Mouse (Mus musculus) intestine, postnatal 0 days (tissue): ENCODE data around the gene Zfp777. TPM values are rescaled to one million over a fixed set of nuclear protein-coding genes. Genes with fewer than 3 reads are reported as not detected.

Experiments used
- ATAC-seq: fragments of 200-750 bp; cut with Nextera tagmentation; 2 replicates; pipeline ENCODE4 v1.8.0; 2017; ENCODE audit warnings: mild to moderate bottlenecking, moderate TSS enrichment, moderate library complexity
- H3K27ac ChIP-seq: fragments of 300-500 bp; sonication (generic); 2 replicates; pipeline ENCODE4 v1.5.1; 2014; ENCODE audit warnings: mild to moderate bottlenecking, low read depth, low read length, moderate library complexity
- H3K27me3 ChIP-seq: fragments of 300-500 bp; sonication (generic); replicated peaks from 2 replicates; pipeline ENCODE4 v1.6.1; 2014; ENCODE audit warnings: low read length, mixed read lengths; ENCODE audit not compliant: control insufficient read depth, insufficient read depth
- H3K36me3 ChIP-seq: fragments of 300-500 bp; sonication (generic); 2 replicates; pipeline ENCODE4 v1.6.1; 2014; ENCODE audit warnings: mild to moderate bottlenecking, moderate library complexity; ENCODE audit not compliant: control insufficient read depth, insufficient read depth
- H3K4me1 ChIP-seq: fragments of 300-500 bp; sonication (generic); replicated peaks from 2 replicates; pipeline ENCODE4 v1.6.1; 2014; ENCODE audit warnings: antibody characterized with exemption, low read length, mixed read lengths; ENCODE audit not compliant: control insufficient read depth, insufficient read depth
- H3K4me2 ChIP-seq: fragments of 300-500 bp; sonication (generic); replicated peaks from 2 replicates; pipeline ENCODE4 v1.6.1; 2014; ENCODE audit warnings: low read depth, mild to moderate bottlenecking, moderate library complexity
- H3K4me3 ChIP-seq: fragments of 300-500 bp; sonication (generic); 2 replicates; pipeline ENCODE4 v1.5.1; 2014; ENCODE audit warnings: low read depth, low read length
- H3K9ac ChIP-seq: fragments of 300-500 bp; sonication (generic); 2 replicates; pipeline ENCODE4 v1.6.1; 2014; ENCODE audit warnings: mild to moderate bottlenecking, low read depth, low read length
- H3K9me3 ChIP-seq: fragments of 300-500 bp; sonication (generic); 2 replicates; pipeline ENCODE4 v1.6.1; 2016; ENCODE audit warnings: mixed run types; ENCODE audit not compliant: control insufficient read depth
- CTCF ChIP-seq: sonication (generic); IDR thresholded peaks from 2 replicates; pipeline ENCODE4 v1.5.1; 2016; ENCODE audit warnings: low read depth, mild to moderate bottlenecking, control low read depth, antibody characterized with exemption, moderate library complexity
- WGBS: fragments of 180-500 bp; shearing (Covaris S2); extraction: QIAGEN DNeasy Blood & Tissue Kit; methylation state at CpG from one replicate; pipeline ENCODE4 v1.1.7; 2014; 5-methylcytosine and 5-hydroxymethylcytosine counted together
- polyA plus RNA-seq: library from polyadenylated mRNA; unstranded; fragments of >200 nt; fragmentation: Nextera tagmentation; extraction: Ambion mirVana; gene quantifications from 2 replicates; pipeline ENCODE4 v1.2.1, GENCODE M21; 2015

The Zfp777 gene
- polyA plus RNA-seq, 1 experiment from 2014 or later = 3.1 TPM

GRCm38 (mm10) chr6:48060895-48061294, 12.2 kb upstream of the Zfp777 start:
- no peak for TF ChIP-seq CTCF
- H3K4me3 ChIP-seq = no peak overlapping the region
- H3K9ac ChIP-seq = no peak overlapping the region
- H3K27me3 ChIP-seq = no peaks in the 10 kb centered on the region
- H3K27ac ChIP-seq = no peak overlapping the region
- no peaks in the 10 kb centered on the region for H3K4me1 ChIP-seq
- no peak overlapping the region for H3K4me2 ChIP-seq
- H3K9me3 ChIP-seq = no peaks in the 10 kb centered on the region
- ATAC-seq = no peak
- WGBS = 91% methylated on average over 1 of the region's 1 CpGs
- peaks cover 32% of the 10 kb centered on the region for H3K36me3 ChIP-seq

DNA sequence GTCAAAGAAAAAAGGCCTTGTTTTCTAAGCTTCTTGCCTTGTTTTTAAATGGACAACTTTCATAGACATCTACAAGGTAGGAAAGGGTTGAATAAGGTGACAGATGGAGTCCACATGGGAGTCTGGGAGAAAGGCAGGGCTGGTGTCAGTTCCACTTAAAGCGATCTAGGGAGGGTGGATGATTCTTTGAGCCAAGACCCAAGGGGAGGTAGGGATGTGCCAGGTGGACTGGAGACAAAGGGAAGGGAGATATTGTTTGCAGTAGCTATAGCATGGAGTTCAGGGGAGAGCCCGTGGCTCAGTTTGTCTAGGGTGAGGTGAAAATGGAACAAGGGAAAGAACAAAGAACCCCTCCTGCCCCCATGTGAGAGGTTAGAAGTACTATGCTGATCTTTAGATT, 11.7 kb upstream of the Zfp777 start:
- no peak for ATAC-seq
- 72% methylated on average over 2 of the region's 2 CpGs for WGBS
- H3K27me3 ChIP-seq = no peaks in the 10 kb centered on the region
- no peaks in the 10 kb centered on the region for H3K4me1 ChIP-seq
- TF ChIP-seq CTCF = no peak
- H3K27ac ChIP-seq = no peak overlapping the region
- no peak overlapping the region for H3K4me3 ChIP-seq
- H3K9ac ChIP-seq = no peak overlapping the region
- no peaks in the 10 kb centered on the region for H3K9me3 ChIP-seq
- no peak overlapping the region for H3K4me2 ChIP-seq
- H3K36me3 ChIP-seq = peaks cover 27% of the 10 kb centered on the region

- H3K4me3 ChIP-seq = no peak overlapping the region
- no peaks in the 10 kb centered on the region for H3K9me3 ChIP-seq
- H3K36me3 ChIP-seq = no peaks in the 10 kb centered on the region
- no peak overlapping the region for H3K4me2 ChIP-seq
- H3K27me3 ChIP-seq = no peaks in the 10 kb centered on the region
- H3K27ac ChIP-seq = no peak overlapping the region
- no peak for ATAC-seq
- WGBS = 89% methylated on average over 6 of the region's 6 CpGs
- no peak for TF ChIP-seq CTCF
- H3K9ac ChIP-seq = no peak overlapping the region
- no peaks in the 10 kb centered on the region for H3K4me1 ChIP-seq
These were observed 3.4 kb upstream of the Zfp777 start for GRCm38 (mm10) chr6:48052136-48052535.

DNA sequence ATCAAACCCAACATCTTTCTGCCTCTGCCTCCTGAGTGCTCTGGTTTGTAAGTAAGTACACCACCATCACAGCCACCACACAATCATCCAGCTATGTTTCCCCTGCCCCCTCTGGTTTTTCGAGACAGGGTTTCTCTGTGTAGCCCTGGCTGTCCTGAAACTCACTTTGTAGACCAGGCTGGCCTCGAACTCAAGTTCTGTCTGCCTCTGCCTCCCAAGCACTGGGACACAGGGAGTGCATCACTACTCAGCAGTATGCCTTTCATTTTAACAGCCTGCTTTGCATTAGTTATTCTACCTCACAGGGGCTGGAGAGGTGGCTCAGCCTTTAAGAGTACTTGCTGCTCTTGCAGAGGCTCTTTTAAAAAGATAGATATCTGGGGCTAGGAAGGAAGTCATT, 3.0 kb upstream of the Zfp777 start:
- no peak for ATAC-seq
- Histone ChIP-seq H3K4me3 (no peak overlapping the region), H3K9ac (no peak overlapping the region), H3K36me3 (no peaks in the 10 kb centered on the region), H3K27ac (no peak overlapping the region), H3K4me1 (no peaks in the 10 kb centered on the region), H3K9me3 (no peaks in the 10 kb centered on the region), H3K27me3 (no peaks in the 10 kb centered on the region), H3K4me2 (no peak overlapping the region)
- 82% methylated on average over 2 of the region's 2 CpGs for WGBS
- no peak for TF ChIP-seq CTCF

DNA sequence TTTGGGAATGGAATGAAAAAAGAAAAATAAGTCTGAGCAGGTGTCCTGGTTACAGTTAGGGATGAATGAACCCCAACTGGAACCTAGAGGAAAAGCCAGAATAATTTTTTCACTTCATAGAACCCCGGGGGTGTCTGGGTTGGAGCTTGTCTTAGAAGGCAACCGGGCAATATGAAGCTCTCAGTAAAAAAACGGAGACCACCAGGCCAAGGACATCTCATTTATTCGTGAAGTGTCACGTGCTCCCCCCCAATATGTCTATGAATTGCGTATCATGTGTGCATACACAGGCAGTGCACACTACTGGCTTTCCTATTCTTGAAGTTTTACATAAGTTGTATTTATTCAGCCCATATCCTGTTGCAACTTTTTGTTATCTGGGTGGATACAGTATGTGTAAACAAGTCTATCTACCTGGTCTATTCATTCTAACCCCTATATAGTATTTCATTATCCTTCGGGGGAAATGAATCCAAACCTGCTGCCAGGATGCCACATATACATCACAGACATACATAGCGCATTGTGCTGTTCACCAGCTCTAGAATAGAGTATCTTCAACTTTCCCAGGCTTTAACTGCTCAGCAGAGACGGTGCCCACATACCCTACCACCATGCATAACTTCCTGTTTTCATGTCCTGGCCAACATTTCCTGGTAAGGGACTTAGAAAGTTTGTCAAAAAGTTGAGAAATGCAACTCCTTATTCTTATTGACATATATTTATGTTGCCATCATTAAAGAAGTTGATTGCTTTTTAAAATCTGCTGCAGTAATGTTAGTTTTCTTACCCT, 758 bp upstream of the Zfp777 start:
- no peaks in the 10 kb centered on the region for H3K9me3 ChIP-seq
- H3K4me2 ChIP-seq = peak overlapping the region; percentile 85
- H3K36me3 ChIP-seq = 0 out of 2 replicates have a peak, but pooled peaks cover 6% of the 10 kb centered on the region
- H3K4me1 ChIP-seq = no peaks in the 10 kb centered on the region
- peak overlapping the region; percentile 81 for H3K9ac ChIP-seq
- H3K27ac ChIP-seq = no peak overlapping the region
- no peak for TF ChIP-seq CTCF
- no peak for ATAC-seq
- WGBS = 38% methylated on average over 9 of the region's 9 CpGs
- peak overlapping the region; percentile 72 for H3K4me3 ChIP-seq
- H3K27me3 ChIP-seq = no peaks in the 10 kb centered on the region

DNA sequence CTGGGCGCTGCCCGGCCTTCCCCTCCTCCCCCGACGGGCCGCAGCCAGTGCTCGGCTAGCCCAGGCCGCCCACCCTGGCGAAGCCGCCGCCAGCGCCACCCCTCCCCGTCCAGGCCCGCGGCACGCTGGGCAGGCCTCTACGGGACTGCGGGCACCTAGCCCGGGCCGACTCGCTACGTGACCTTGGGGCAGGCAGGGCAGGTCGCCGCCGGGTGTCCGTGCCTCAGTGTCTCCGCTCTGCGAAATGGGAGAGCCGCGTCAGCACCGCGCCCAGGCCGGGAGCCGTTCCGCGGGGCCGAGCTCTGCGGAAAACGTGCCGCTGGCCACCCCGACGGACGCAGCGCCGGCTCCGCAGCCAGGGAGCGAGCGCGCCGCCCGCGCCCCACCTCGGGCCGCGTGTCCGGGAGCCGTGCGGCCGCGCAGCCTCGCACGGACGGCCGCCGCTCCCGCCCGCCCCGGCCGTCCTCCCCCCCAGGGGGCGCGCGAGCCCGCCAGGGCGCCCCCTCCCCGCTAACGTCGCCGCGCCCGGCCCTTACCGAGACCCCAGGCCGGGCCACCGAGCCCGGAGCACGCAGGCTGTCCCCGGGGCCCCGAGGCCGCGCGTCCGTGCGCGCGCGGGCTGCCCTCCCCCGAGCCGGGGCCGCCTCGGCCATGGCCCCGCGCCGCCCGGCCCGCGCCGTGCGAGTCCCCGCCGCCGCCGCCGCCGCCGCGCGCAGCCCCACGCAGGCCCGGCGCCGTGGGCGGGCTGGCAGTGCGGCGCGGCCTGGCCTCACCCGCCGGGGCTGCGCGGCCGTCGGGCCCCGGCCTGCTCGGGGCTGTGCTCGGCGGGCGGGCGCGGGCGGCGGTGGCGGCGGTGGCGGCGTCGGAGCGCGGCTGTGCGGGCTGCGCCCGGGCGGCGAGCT, 1.0 kb downstream of the Zfp777 start:
- Histone ChIP-seq H3K4me2 (peak overlapping the region; percentile 85), H3K9me3 (no peaks in the 10 kb centered on the region), H3K9ac (peak overlapping the region; percentile 81), H3K27ac (peak overlapping the region; percentile 88), H3K4me3 (peak overlapping the region; percentile 72), H3K4me1 (no peaks in the 10 kb centered on the region), H3K36me3 (peaks cover 19% of the 10 kb centered on the region), H3K27me3 (no peaks in the 10 kb centered on the region)
- under 1% methylated on average over 116 of the region's 150 CpGs for WGBS
- TF ChIP-seq CTCF = 0 out of 2 replicates have a peak, but pooled peaks have one; percentile 1
- peak; percentile 62 for ATAC-seq
